Mouse (Mus musculus) lung, adult 2 months (tissue): ENCODE results near the gene AL607142.1.

Experiments used
- CTCF ChIP-seq: fragments of 200-500 bp; IDR thresholded peaks from 2 replicates; pipeline ENCODE4 v1.5.1; 2011; ENCODE audit warnings: mild to moderate bottlenecking, low read length, control low read depth; ENCODE audit not compliant: insufficient read depth
- POLR2A ChIP-seq: fragments of 200-500 bp; IDR thresholded peaks from 2 replicates; pipeline ENCODE4 v1.6.1; 2011; ENCODE audit warnings: low read depth, mild to moderate bottlenecking, control low read depth, low read length, borderline replicate concordance; ENCODE audit errors: extremely low read depth

GRCm38 (mm10) chr4:120120276-120120675, 55.5 kb downstream of the AL607142.1 start:
- TF ChIP-seq POLR2A (no peak), CTCF (peak; percentile 83)
